Mouse (Mus musculus): ENCODE results near the gene Avpi1.
"Not testable (repeated sequence)": the region's sequence is repeated elsewhere in the genome, so short reads cannot be mapped to it uniquely, and the experiment has no call there.

Gene Avpi1

GRCm38 (mm10) chr19:42104681-42105080 is 24.2 kb downstream of the Avpi1 start:
- DNase-seq (ENCODE audit: low spot score) = no peak

- DNase-seq (ENCODE audit: low spot score) = no peak
Measured at GRCm38 (mm10) chr19:42099406-42099805, 29.5 kb downstream of the Avpi1 start.

DNA sequence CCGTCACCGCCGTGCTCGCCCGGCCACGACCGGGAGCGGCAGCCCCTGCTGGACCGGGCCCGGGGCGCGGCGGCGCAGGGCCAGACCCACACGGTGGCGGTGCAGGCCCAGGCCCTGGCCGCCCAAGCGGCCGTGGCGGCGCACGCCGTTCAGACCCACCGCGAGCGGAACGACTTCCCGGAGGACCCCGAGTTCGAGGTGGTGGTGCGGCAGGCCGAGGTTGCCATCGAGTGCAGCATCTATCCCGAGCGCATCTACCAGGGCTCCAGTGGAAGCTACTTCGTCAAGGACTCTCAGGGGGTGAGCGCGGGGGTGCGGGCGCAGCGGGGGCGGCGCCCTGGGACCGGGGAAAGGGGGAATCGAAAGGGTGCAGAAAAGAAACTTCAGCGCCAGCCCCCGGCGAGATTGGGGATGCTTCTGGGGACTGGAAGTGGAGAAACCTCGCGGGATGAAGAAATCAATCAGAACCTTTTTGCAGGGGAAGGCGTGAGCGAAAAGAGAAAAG is 38.2 kb downstream of the Avpi1 start:
- no peak for DNase-seq (ENCODE audit: low spot score)

- DNase-seq (ENCODE audit: low spot score) = peak; percentile 89
Measured at GRCm38 (mm10) chr19:42089748-42090595, 38.9 kb downstream of the Avpi1 start, which contains the start of gene Pi4k2a. Pi4k2a (plus strand) TSS chr19:42090470.

GRCm38 (mm10) chr19:42089103-42089747 is 39.6 kb downstream of the Avpi1 start:
- no peak for DNase-seq (ENCODE audit: low spot score)

DNA sequence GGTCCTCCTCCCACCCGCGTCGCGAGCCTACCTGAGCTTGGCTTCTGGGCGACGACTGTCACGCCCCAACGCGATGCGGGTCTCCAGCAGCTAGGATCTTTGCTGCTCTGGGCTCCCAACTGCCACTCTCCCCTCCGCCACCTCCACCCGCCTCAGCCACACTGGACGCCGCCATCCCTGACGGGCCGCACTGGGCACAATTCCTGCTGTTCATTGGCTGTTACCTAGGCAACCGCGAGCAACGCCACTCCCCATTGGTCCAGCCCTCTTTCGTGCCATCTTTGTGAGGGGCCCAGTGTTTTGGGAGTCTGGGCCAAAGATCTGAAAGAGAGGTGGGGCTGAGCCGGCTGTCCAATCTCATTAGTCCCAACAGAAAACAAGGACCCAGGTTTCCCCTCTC is 42.7 kb downstream of the Avpi1 start, which contains the start of gene Morn4:
Gene Morn4, minus strand, starts transcription at position 192 of the 400 bp plus-strand sequence.
- DNase-seq (ENCODE audit: low spot score) = peak; percentile 79

GRCm38 (mm10) chr19:42085690-42086089 is 43.2 kb downstream of the Avpi1 start:
- DNase-seq (ENCODE audit: low spot score) = no peak

DNA sequence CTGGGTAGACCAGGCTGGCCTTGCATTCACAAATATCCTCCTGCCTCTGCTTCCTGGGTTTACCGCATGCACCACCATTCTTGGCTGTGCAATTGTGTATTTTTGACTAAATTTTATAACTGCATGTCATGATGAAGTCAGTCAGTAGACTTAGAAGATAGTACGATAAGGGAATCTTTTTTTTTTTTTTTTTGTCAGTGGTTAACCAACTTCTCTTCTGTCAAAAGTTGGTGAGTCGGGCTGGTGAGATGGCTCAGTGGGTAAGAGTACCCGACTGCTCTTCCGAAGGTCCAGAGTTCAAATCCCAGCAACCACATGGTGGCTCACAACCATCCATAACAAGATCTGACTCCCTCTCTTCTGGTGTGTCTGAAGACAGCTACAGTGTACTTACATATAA is 47.2 kb downstream of the Avpi1 start:
- not testable (repeated sequence) for DNase-seq (ENCODE audit: low spot score)

DNA sequence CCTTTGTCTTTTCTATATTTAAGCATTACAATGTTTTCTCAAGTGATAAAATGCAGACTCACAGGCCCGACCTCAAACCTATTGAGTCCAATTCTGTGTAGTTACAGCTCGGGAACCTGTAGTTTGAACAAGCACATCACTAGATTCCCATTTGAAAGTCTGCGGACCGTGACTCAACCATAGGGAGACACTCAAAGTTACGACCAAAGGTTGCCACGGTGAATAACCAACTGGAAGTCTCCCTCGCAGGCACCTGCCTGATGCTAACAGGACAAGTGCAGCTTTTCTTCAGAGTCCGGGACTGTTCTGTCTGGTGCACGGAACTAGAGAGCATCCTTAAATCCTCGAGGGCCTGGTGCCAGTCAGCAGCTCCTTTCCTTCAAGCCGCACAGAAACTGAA is 48.4 kb downstream of the Avpi1 start:
- no peak for DNase-seq (ENCODE audit: low spot score)

- DNase-seq (ENCODE audit: low spot score) = no peak
Measured at GRCm38 (mm10) chr19:42079950-42080349, 48.9 kb downstream of the Avpi1 start.

- no peak for DNase-seq (ENCODE audit: low spot score)
Measured at GRCm38 (mm10) chr19:42079006-42079405, 49.9 kb downstream of the Avpi1 start.

GRCm38 (mm10) chr19:42078566-42078965 is 50.3 kb downstream of the Avpi1 start:
- no peak for DNase-seq (ENCODE audit: low spot score)

DNA sequence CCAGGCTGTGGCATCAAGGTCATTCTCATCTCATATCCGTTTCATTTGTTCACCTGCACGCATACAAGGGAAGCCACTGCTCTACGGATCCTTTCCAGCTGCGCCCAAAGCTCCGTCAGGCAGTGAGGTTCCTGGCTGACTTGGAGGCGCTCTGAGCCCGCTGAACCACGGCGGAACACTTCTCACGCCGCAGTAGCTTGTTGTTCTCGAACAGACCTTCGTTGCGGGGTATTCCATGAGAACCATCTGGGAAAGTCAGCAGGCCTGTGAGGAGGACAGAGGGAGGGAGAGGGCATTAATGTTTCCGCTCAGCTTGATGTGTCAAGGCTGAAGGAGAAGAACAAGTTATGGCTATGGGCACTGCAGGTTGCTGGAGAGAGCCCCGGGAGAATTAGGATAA is 52.9 kb downstream of the Avpi1 start:
- DNase-seq (ENCODE audit: low spot score) = no peak

- no peak for DNase-seq (ENCODE audit: low spot score)
Measured at GRCm38 (mm10) chr19:42075051-42075450, 53.8 kb downstream of the Avpi1 start.

All from ovary, postnatal 10 days (tissue).